Mouse (Mus musculus): ENCODE results near the gene Rab29. TPM values are rescaled to one million over a fixed set of nuclear protein-coding genes. Genes with fewer than 3 reads are reported as not detected.
"Not testable (repeated sequence)": the region's sequence is repeated elsewhere in the genome, so short reads cannot be mapped to it uniquely, and the experiment has no call there.

Rab29 gene
- total RNA-seq, 2 experiments from 2014 or later = 2.1 to 4.6 TPM

DNA sequence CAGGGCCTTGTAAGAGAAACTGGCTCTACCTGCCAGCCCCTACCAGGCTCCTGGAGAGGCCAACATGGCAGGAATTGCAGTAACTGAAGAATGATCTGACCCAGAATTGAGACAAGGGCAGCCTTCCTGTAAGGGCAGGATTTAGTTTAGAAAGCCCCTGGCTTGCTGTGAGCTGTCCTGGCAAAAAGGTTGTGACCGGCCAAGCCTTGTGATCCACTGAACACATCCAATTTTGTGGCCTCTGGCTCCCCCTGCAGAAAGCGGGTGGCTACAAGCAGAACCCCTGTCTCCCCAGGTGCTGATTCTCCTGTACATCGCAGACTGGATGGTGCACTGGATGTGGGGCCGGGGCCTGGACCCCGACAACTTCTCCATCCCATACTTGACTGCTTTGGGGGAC, 20.8 kb upstream of the Rab29 start:
- no peak for ATAC-seq (replicated peaks; ENCODE audit: low FRiP score, poor library complexity, severe bottlenecking)

DNA sequence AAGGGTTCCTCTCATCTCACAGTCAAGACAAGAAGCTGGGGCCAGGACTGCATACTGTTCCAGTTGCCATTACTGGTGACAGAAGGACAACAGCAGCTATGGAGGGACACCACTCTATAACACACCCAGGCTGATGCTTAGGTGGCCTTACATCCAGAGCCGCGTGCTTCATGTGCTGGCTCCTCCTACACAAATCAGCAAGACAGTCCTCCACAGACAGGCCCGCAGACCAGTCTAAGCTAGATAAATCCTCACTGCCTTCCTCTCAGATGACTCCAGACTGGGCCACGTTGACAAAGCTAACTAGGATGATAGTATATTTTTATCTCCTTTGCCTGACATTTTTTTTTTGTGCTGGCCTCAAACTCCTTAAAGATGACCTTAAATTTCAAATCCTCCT, 5.2 kb upstream of the Rab29 start:
- ATAC-seq (replicated peaks; ENCODE audit: low FRiP score, poor library complexity, severe bottlenecking) = no peak

DNA sequence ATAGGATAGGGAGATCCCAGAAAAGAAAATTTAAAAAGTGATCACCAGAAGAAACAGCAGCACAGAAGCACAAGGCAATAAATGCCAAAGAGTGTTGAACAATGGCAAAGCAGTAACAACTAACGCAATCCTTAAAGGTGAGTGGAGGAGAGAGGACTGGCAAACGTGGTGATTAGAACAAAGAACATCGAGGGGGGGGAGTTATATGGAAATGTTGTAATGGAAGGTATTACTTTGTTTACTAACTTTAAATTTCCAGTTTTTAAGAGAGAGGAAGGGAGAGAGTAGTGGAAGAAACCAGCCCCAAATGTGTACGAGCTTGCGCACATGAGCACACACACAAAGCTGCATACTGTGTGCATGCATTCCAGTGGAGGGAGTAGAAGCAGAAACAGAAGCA, 1.4 kb upstream of the Rab29 start:
- no peak for ATAC-seq (replicated peaks; ENCODE audit: low FRiP score, poor library complexity, severe bottlenecking)

DNA sequence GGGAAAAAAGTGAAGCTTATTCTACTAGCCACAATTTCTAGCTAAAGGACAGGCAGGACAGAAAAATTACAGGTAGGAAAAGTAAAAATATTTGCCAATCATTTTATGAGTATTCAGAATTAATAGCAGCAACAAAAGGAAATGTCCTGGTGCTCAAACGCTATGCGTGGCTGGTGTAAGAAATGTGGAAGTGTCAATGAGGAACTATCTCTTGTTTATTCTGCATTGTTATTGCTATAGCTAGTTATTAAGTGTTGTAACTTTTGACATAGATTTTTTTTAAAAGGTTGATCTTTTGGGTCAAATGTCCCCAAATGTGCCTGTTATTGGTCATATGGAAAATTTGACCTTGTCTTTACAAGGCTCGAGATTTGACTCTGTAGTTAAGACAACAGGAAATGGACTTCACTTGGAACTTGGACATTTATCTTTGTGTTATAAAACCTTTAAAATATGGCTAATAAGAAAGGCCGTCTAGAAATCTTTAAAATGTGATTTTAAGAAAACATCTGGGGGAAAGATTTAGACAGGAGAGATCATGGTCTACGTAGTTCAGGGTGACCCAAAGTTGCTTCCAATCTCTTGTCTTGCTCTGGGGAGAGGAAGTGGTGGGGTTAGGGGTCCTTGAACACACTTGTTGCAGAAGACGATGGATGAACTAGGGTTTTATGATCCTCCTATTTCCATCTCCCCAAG, 572 bp upstream of the Rab29 start:
- ATAC-seq (replicated peaks; ENCODE audit: low FRiP score, poor library complexity, severe bottlenecking) = no peak

DNA sequence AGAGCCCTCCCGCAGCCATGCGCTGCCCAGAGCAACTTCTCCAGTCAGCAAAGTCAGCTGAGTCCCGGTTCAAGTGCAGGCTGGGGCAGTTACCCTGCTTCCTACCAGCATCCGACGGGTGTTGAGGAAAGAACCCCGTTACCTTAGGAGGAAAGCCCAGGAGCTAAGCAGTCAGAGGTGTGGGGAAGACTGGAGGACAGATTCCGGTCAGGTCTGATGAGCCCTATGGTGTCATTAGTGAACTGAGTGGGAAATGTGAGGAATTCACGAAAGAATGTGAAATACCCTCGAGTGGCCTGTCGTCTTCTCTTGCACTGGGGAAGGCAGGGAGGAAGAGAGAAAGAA, 894 bp downstream of the Rab29 start:
- peak; percentile 12; the same call in 1 of the 2 replicates for ATAC-seq (replicated peaks; ENCODE audit: low FRiP score, poor library complexity, severe bottlenecking)

DNA sequence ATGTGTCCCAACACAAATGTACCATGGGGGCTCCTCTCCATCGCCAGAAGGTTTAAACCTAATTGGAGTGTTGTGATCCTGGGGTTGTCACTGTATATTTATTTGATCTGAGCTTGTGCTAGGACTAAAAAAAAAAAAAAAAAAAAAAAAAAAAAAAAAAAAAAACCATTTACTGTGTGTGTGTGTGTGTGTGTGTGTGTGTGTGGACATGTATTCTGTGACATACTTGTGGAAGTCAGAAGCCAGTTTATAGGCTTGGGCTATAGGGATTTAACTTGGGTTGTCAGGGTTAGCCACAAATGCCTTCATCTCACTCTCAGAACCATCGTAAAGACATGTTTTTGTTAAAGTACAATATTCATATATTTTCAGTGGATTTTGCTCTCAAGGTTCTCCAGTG, 2.5 kb downstream of the Rab29 start:
- no peak for ATAC-seq (replicated peaks; ENCODE audit: low FRiP score, poor library complexity, severe bottlenecking)

DNA sequence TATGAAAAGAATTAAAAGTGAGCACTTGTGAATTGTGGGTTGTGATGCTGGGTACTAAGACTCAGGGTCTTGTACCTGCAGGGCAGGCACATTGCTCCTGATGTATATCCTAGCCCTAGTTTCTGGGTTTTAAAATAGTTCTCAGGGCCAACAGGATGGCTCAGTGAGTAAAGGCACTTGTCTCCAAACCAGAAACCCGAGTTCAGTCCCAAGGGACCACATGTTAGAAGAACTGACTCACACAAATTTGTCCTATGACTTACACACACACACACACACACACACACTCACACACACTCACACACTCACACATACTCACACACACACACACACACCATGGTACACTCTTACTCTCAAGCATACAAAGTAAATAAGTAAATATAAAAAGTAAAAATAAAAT, 5.8 kb downstream of the Rab29 start:
- ATAC-seq (replicated peaks; ENCODE audit: low FRiP score, poor library complexity, severe bottlenecking) = no peak

DNA sequence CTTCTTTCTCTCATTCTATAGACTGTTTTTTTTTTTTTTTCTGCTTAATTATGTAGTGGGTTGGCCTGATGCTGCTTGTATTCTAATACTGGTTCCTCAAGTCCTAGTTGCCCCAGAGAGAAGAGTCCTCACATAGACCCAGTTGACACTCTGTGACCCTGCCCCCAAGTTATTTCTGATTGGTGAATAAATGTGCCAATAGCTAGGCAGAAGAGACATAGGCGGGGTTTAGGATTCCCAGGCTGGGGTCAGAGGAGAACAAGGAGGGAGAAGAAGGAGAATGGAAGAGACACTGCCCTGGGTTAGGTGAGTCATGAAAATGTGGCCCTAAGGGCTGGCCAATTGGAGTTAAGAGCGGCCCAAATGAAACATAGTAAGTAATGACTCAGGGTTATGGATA, 12.8 kb downstream of the Rab29 start:
- no peak for ATAC-seq (replicated peaks; ENCODE audit: low FRiP score, poor library complexity, severe bottlenecking)

DNA sequence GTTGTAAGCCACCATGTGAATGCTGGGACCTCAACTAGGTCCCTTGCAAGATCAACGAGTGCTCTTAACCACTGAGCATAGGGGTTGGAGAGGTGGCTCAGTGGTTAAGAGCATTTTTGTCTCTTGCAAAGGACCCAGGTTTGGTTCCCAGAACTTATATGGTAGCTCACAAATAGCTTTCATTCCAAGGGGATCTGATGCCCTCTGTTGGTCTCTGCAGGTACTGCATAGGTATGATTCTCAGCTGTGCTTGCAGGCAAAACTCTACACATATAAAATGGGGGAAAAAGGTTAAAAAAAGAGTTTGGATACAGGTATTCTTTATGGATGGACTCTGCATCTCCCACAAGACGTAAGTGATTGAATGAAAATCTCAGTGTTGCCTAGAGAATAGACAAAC, 15.8 kb downstream of the Rab29 start:
- ATAC-seq (replicated peaks; ENCODE audit: low FRiP score, poor library complexity, severe bottlenecking) = peak; percentile 63

DNA sequence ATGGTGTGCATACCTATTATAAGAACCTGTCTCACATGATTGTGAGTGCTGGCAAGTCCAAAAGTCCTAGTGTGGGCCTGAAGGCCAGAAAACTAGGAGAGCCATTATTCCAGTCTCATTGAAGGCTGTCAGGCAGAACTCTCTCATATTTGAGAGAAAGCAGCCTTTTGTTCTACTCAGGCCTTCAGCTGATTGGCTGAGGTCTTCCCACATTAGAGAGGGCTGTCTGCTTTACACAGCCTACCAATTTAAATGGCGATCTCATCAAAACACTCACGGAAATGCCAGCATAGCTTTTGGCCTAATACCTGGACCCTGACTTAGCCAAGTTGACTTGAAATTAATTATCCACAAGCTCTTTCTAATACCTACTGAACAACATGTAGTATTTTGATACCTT, 19.1 kb downstream of the Rab29 start:
- ATAC-seq (replicated peaks; ENCODE audit: low FRiP score, poor library complexity, severe bottlenecking) = no peak

DNA sequence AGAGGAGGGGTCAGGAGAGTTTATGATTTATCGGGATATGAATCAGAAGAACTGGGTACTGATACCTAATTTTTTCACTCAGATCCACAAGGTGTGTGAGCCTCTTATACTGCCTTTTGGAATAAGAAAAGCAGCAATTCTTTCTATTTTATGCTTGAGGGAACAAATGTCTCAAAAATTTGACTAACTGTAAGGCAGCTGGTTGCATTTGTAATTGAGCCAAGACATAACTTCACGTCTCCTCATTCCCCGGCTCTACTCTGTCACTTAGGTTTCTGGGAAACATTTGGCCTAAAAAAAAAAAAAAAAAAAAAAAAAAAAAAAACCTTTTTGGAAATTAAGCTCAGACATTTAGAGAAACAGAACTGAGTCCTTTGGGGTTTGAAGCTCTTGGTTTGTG, 19.6 kb downstream of the Rab29 start:
- no peak for ATAC-seq (replicated peaks; ENCODE audit: low FRiP score, poor library complexity, severe bottlenecking)

DNA sequence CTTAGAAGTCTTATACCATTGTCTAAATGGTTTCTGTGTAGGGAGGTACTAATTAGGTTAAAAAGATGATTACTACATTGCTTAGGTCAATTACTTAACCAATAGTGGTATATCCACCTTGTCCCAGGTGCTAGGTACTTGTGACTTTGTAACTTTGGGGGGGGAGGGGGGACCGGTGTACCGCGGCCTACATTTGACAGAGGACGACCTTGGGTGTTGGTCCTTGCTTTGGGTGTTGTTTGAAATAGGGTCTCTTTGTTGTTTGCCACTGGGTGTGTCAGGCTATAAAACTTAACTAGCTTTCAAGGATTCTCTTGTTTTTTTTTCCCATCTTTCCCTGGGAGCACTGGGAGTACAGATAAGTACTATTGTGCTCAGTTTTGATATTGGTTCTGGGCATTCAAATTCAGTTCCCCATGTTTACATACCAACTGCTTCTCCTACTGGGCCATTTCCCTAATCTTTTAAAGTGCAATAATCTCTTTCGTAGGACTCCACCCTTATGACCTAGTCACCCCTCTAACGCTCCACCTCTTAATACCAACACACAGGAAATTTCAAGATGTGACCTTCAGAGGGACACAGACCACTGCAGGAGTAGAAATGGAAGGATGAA, 23.1 kb downstream of the Rab29 start:
- ATAC-seq (replicated peaks; ENCODE audit: low FRiP score, poor library complexity, severe bottlenecking) = no peak

DNA sequence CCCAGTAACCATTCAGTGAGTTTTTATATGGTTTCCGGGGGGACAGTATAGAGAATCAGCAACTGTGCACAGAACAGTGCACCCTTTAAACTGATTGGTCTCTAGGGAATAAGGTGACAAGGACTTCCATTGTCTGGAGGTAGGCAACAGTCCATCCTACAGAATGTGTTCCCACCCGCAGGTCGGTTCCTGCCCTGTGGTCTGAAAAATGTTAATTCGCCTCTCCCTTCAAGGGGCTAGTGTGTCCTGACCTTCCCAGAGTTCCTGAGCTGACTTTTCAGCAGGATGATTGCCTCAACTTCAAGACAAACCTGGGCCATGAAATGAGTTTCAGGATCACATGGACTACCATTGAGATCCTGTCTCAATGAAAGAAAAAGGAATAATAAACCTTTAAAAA, 24.4 kb downstream of the Rab29 start:
- no peak for ATAC-seq (replicated peaks; ENCODE audit: low FRiP score, poor library complexity, severe bottlenecking)

DNA sequence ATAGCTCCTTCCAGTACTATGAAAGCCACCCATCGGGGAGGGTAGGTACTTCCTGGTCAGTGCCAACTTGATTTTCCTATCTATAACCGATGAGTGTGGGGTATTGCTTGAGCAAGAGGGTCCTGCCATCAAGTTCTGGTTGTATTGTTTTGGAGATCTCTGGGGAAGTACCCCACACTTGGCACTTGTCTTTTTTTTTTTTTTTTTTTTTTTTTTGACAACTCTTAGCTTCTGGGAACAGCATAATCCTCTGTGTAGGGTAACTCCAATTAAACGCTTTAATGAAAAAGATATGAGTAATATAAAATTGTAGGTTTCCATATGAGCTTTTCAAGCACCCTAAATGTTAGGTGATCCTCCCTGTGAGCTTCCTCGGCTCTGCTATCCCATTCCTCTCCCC, 35.7 kb downstream of the Rab29 start:
- ATAC-seq (replicated peaks; ENCODE audit: low FRiP score, poor library complexity, severe bottlenecking) = no peak

DNA sequence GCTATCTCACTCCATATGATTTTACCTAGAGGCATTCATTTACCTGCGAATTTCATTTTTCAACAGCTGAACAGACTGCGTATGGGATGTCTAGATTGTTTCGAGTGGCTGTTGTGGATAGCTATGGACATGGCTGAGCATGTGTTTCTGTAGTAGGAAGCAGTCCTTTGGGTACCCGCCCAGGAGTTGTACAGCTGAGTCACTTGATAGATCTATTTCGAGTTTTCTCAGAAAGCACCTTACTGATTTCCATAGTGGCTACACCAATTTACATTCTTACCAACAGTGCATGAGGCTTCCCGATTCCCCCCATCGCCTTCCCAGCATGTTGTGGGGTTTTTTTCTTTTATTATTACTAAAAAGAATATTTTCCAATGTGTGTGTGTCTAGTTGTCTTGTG, 36.2 kb downstream of the Rab29 start:
- no peak for ATAC-seq (replicated peaks; ENCODE audit: low FRiP score, poor library complexity, severe bottlenecking)

DNA sequence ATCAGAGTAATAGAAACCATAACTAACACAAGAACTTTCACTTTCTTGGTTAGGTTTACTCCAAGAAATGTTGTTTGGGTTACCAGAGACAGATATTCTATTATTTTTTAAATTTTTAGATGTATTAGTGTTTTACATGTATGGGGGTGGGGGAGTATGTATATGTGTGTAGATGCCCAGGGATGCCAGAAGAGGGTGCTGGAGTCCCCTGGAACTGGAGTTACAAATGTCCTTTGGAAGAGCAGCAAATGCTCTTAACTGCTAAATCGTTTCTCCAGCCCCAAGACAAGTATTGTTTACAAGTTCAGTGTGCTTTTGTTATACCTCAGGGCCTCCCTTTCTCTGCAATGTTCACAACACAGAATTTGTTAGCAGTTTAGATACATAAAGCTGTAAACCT, 38.5 kb downstream of the Rab29 start:
- no peak for ATAC-seq (replicated peaks; ENCODE audit: low FRiP score, poor library complexity, severe bottlenecking)

DNA sequence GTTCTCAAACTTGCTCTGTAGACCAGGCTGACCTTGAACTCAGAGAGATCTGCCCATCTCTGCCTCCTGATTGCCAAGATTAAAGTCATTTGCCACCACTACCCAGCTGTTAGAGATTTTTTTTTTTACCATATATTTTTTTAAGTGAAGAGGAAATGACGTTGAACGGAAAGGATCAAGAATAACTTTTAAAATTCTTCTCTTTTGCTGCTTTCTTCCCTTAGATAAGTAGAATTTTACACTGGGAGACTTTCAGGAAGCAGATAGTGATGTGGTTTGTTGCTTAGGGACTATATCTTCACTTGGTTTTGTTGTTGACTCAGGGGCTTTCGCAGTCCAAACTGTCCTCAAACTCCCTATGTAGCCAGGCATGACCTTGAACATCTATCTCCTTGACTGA, 41.4 kb downstream of the Rab29 start:
- ATAC-seq (replicated peaks; ENCODE audit: low FRiP score, poor library complexity, severe bottlenecking) = no peak

DNA sequence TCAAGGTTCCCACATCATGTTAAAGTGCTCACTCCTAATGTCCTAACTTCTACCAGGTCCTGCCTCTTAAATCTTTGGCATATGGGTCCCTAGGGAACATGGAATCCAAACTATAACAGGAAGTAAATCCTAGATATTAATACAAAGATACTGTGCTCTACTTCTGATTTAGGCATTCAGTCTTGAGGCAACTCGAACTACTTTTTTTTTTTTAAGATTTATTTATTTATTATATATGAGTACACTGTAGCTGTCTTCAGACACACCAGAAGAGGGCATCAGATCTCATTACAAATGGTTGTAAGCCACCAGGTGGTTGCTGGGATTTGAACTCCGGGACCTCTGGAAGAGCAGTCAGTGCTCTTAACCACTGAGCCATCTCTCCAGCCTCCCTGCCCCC, 42.2 kb downstream of the Rab29 start:
- not testable (repeated sequence) for ATAC-seq (replicated peaks; ENCODE audit: low FRiP score, poor library complexity, severe bottlenecking)

DNA sequence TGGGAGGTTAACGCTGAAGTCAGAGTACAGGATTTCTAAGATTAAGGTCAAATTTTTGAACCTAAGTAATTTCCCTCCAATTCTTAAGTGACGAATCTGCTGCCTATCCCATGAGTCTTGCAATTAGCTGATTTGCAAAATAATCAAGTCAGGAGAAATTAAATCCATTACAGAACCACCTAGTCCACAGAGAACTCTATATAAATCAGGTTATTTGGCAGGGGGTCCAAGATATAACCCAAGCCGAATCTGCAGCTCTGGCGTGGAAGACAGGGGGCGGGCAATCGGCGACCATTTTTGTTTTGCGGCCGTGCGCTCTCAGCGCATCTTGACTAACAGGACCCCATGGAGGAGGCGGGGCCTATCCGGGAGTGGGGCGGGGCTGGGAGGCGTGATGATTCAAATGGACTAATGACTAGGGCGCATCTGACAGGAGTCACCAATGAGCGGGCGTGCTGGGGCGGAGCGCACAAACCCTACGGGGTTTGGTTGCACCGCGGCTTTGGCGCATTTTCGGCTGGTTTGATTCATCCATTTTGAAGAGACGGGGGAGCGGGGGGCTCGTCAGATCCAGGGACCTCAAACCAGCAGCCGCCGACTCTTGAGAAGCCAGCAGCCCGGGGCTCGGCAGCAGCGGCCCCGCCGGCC, 43.1 kb downstream of the Rab29 start, which contains the start of gene Nucks1:
Gene Nucks1 (plus strand): TSS at position 534 of the 648 bp plus-strand sequence.
- peak; percentile 95 for ATAC-seq (replicated peaks; ENCODE audit: low FRiP score, poor library complexity, severe bottlenecking)

DNA sequence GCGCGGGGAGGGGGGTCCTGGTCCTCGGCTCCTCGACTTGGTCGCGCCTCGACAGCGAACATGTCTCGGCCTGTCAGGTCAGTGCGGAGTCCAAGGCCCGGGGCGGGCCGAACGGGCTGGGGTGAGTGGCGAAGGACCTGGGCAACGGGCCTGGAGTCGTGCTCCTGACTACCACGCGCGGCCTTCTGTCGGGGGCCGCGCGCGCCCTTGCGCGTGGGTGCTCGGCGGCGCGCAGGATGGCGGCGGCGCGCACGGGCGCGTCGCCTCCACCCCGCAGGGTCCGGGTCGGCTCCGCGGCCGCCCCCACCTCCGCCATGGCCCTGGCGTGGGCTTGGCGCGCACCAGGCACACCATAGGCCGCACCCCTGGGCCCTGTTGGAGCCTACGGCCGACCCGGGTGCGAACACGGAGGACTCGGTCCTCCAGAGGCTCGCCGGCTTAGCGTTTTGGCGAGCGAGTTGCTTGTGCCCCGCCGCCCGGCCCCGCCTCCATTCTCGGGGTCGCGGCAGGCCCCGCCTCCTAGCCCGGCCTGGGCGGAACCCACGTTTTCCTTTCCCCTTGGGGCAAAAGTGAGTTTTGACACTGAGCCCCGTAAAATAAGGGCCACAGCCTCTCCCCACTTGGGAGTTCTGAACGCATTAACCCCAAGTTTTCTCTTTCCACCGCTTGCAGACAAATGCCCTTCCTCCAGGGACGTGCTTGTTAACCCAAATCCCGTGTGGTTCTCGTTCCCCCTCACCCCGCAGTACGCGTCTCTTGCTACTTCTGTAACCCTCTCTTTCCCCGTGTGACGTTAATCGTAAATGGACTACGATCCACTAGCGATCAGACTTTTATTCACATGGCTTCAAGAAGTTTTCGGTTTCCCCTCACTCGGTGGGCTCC, 43.9 kb downstream of the Rab29 start:
- ATAC-seq (replicated peaks; ENCODE audit: low FRiP score, poor library complexity, severe bottlenecking) = peak; percentile 79

DNA sequence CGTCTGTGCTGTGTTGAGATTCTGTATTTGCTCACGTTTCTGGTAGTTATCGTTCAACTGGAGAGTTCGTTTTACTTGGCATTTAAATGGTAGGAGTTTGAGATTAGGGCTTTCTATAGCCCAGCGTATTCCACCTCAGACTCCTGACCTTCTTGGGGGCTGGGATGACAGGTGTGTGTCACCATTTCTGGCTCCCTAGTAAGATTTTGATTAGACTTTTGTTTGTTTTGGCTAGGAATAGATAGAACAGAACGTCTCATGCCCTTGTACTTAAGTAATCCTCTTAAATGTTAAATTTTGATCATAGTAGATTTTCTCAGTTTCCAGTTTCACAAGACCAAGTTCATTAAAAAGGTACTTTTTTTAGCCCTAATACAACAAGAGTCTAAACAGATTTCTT, 50.6 kb downstream of the Rab29 start:
- ATAC-seq (replicated peaks; ENCODE audit: low FRiP score, poor library complexity, severe bottlenecking) = no peak
